Mouse (Mus musculus) myocyte (in vitro differentiated cells): ENCODE data around the gene Zswim4.

Experiments
- CEBPB ChIP-seq: IDR thresholded peaks from 2 replicates; pipeline ENCODE4 v1.6.1; 2011; ENCODE audit warnings: mild to moderate bottlenecking, moderate library complexity; ENCODE audit not compliant: poor library complexity, insufficient read depth, severe bottlenecking
- E2F4 ChIP-seq: IDR thresholded peaks from one replicate; pipeline ENCODE4 v1.6.1; 2011; ENCODE audit warnings: mild to moderate bottlenecking, control low read depth, moderate library complexity; ENCODE audit not compliant: insufficient read depth
- MAX ChIP-seq: IDR thresholded peaks from one replicate; pipeline ENCODE4 v1.6.1; 2011; ENCODE audit warnings: low read depth, mild to moderate bottlenecking, control low read depth
- MYOG ChIP-seq, 3 experiments: IDR thresholded peaks; one replicate each; pipeline ENCODE4 v1.6.1; 2011; ENCODE audit warnings: control low read depth in 2 of 3, low read depth in 2 of 3, mild to moderate bottlenecking in 2 of 3; ENCODE audit not compliant: insufficient read length in 2 of 3, control insufficient read depth in 1 of 3, insufficient read depth in 1 of 3
- POLR2A ChIP-seq: IDR thresholded peaks from one replicate; pipeline ENCODE4 v1.6.1; 2011; ENCODE audit warnings: low read depth, mild to moderate bottlenecking, control low read depth, moderate library complexity; ENCODE audit not compliant: insufficient read length
- REST ChIP-seq: IDR thresholded peaks from one replicate; pipeline ENCODE4 v1.6.1; 2011; ENCODE audit warnings: mild to moderate bottlenecking, control low read depth, moderate library complexity; ENCODE audit not compliant: insufficient read depth, insufficient read length
- TCF3 ChIP-seq: IDR thresholded peaks from one replicate; pipeline ENCODE4 v1.6.1; 2011; ENCODE audit warnings: low read depth, control low read depth; ENCODE audit not compliant: insufficient read length
- USF1 ChIP-seq: IDR thresholded peaks from one replicate; pipeline ENCODE4 v1.6.1; 2011; ENCODE audit warnings: low read depth, mild to moderate bottlenecking, control low read depth, moderate library complexity

DNA sequence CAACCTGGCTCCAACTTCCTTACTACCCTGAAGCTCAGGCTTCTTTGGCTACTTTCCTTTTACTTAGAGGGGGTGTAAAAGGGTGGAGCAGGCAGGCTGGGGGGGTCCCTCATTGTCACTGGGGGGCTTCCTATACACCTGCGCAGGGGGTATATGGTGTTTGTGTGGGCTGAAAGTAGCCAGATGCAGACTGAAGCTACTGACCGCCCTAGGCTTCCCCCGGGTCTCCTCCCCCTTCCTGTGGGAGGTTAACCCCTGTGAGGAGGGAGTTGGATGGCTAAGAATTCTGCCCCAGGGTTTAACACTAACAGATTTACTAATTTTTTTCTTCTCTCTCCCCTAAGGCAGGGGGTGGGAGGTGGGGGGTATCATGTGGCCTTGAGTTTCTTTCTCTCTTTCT, 60.3 kb downstream of the Zswim4 start:
- no peak for TF ChIP-seq REST
- no peak for TF ChIP-seq E2F4
- TF ChIP-seq POLR2A, result no peak
- no peak for TF ChIP-seq USF1
- TF ChIP-seq TCF3, result no peak
- TF ChIP-seq MYOG (IDR thresholded peaks at IDR 0.05; ENCODE audit: control insufficient read depth in 1 of 3, insufficient read depth in 1 of 3, insufficient read length in 2 of 3, low read depth in 2 of 3), result no peak
- no peak for TF ChIP-seq MAX
- no peak for TF ChIP-seq CEBPB
